Mouse (Mus musculus) hindbrain, embryonic 11.5 days (tissue): Measurements from ENCODE around the gene Atp13a3. TPM values are rescaled to one million over a fixed set of nuclear protein-coding genes. Genes with fewer than 3 reads are reported as not detected.
"Not testable (repeated sequence)": the region's sequence is repeated elsewhere in the genome, so short reads cannot be mapped to it uniquely, and the experiment has no call there.

Source experiments
- ATAC-seq: fragments of 200-750 bp; cut with Nextera tagmentation; 2 replicates; pipeline ENCODE4 v1.8.0; 2017; ENCODE audit warnings: mild to moderate bottlenecking, moderate TSS enrichment, moderate library complexity; ENCODE audit not compliant: low FRiP score
- DNase-seq: peaks from one replicate; pipeline ENCODE4 v3.0.0-alpha.2; 2015; ENCODE audit warnings: low spot score
- H3K27ac ChIP-seq: fragments of 300-500 bp; sonication (generic); 2 replicates; pipeline ENCODE4 v1.5.1; 2014; ENCODE audit warnings: mild to moderate bottlenecking, low read depth, low read length
- H3K27me3 ChIP-seq: fragments of 300-500 bp; sonication (generic); 2 replicates; pipeline ENCODE4 v1.6.1; 2014; ENCODE audit warnings: mild to moderate bottlenecking, low read length, moderate library complexity, mixed read lengths; ENCODE audit not compliant: control insufficient read depth, insufficient read depth
- H3K36me3 ChIP-seq: fragments of 300-500 bp; sonication (generic); 2 replicates; pipeline ENCODE4 v1.6.1; 2014; ENCODE audit warnings: mild to moderate bottlenecking, low read length, moderate library complexity, mixed read lengths; ENCODE audit not compliant: control insufficient read depth, insufficient read depth
- H3K4me1 ChIP-seq: fragments of 300-500 bp; sonication (generic); replicated peaks from 2 replicates; pipeline ENCODE4 v1.6.1; 2014; ENCODE audit warnings: low read length, mixed read lengths; ENCODE audit not compliant: control insufficient read depth, insufficient read depth
- H3K4me2 ChIP-seq: fragments of 300-500 bp; sonication (generic); replicated peaks from 2 replicates; pipeline ENCODE4 v1.6.1; 2014; ENCODE audit warnings: mild to moderate bottlenecking, low read depth, low read length
- H3K4me3 ChIP-seq: fragments of 300-500 bp; sonication (generic); 2 replicates; pipeline ENCODE4 v1.5.1; 2014; ENCODE audit warnings: low read depth, low read length
- H3K9ac ChIP-seq: fragments of 300-500 bp; sonication (generic); 2 replicates; pipeline ENCODE4 v1.6.1; 2014; ENCODE audit warnings: low read depth, low read length
- H3K9me3 ChIP-seq: fragments of 300-500 bp; sonication (generic); 2 replicates; pipeline ENCODE4 v1.6.1; 2016; ENCODE audit warnings: low read length; ENCODE audit not compliant: control insufficient read depth
- WGBS: fragments of 180-500 bp; shearing (Covaris S2); extraction: QIAGEN DNeasy Blood & Tissue Kit; methylation state at CpG from one replicate; pipeline ENCODE4 v1.1.7; 2014; 5-methylcytosine and 5-hydroxymethylcytosine counted together
- polyA plus RNA-seq: library from polyadenylated mRNA; unstranded; fragments of >200 nt; fragmentation: Nextera tagmentation; extraction: Ambion mirVana; gene quantifications from 2 replicates; pipeline ENCODE4 v1.2.1, GENCODE M21; 2014

Atp13a3 gene
- 10.3 and 12.6 TPM in 2 replicates for polyA plus RNA-seq

- WGBS: 75% methylated on average over 11 of the region's 11 CpGs
- Histone ChIP-seq H3K27me3 (no peaks in the 10 kb centered on the region), H3K9ac (no peak within 1 kb of the TSS), H3K4me2 (no peak within 1 kb of the TSS), H3K36me3 (no peaks in the 10 kb centered on the region), H3K9me3 (no peaks in the 10 kb centered on the region), H3K4me3 (no peak within 1 kb of the TSS), H3K27ac (no peak within 1 kb of the TSS), H3K4me1 (no peaks in the 10 kb centered on the region)
- DNase-seq (no peak), ATAC-seq (no peak)
These were observed at the start of gene Atp13a3 for GRCm38 (mm10) chr16:30405925-30406670. TSS of gene Atp13a3 (minus strand) at chr16:30405975.

GRCm38 (mm10) chr16:30453213-30453975 lies 47.6 kb upstream of the Atp13a3 start:
- H3K4me2 ChIP-seq: no peak overlapping the region
- H3K4me3 ChIP-seq: no peak overlapping the region
- H3K9ac ChIP-seq: no peak overlapping the region
- H3K9me3 ChIP-seq: no peaks in the 10 kb centered on the region
- H3K4me1 ChIP-seq: no peaks in the 10 kb centered on the region
- no peak for ATAC-seq
- H3K36me3 ChIP-seq: no peaks in the 10 kb centered on the region
- H3K27ac ChIP-seq: no peak overlapping the region
- H3K27me3 ChIP-seq: no peaks in the 10 kb centered on the region
- 87% methylated on average over 5 of the region's 5 CpGs for WGBS
- no peak for DNase-seq

GRCm38 (mm10) chr16:30451174-30451573 lies 45.4 kb upstream of the Atp13a3 start:
- H3K4me1 ChIP-seq, H3K9me3 ChIP-seq, H3K27ac ChIP-seq, ATAC-seq, H3K27me3 ChIP-seq, H3K9ac ChIP-seq, DNase-seq, H3K4me2 ChIP-seq, H3K4me3 ChIP-seq, H3K36me3 ChIP-seq: not testable (repeated sequence)
- WGBS: 93% methylated on average over 2 of the region's 2 CpGs

- H3K9me3 ChIP-seq: no peaks in the 10 kb centered on the region
- no peak overlapping the region for H3K4me3 ChIP-seq
- WGBS: 95% methylated on average over 1 of the region's 1 CpGs
- H3K9ac ChIP-seq: no peak overlapping the region
- H3K36me3 ChIP-seq: no peaks in the 10 kb centered on the region
- H3K27me3 ChIP-seq: no peaks in the 10 kb centered on the region
- no peaks in the 10 kb centered on the region for H3K4me1 ChIP-seq
- no peak overlapping the region for H3K4me2 ChIP-seq
- no peak overlapping the region for H3K27ac ChIP-seq
- DNase-seq (no peak), ATAC-seq (no peak)
These were observed 43.2 kb upstream of the Atp13a3 start for GRCm38 (mm10) chr16:30449017-30449416.

- no peak overlapping the region for H3K9ac ChIP-seq
- no peaks in the 10 kb centered on the region for H3K4me1 ChIP-seq
- no peaks in the 10 kb centered on the region for H3K27me3 ChIP-seq
- H3K36me3 ChIP-seq: no peaks in the 10 kb centered on the region
- ATAC-seq (no peak), DNase-seq (no peak)
- H3K9me3 ChIP-seq: no peaks in the 10 kb centered on the region
- no peak overlapping the region for H3K27ac ChIP-seq
- no peak overlapping the region for H3K4me3 ChIP-seq
- WGBS: 85% methylated on average over 3 of the region's 3 CpGs
- H3K4me2 ChIP-seq: no peak overlapping the region
These were observed 42.4 kb upstream of the Atp13a3 start for GRCm38 (mm10) chr16:30448169-30448568.

GRCm38 (mm10) chr16:30447642-30448041 lies 41.9 kb upstream of the Atp13a3 start:
- Histone ChIP-seq H3K36me3 (no peaks in the 10 kb centered on the region), H3K9me3 (no peaks in the 10 kb centered on the region), H3K9ac (no peak overlapping the region), H3K27ac (no peak overlapping the region), H3K4me2 (no peak overlapping the region), H3K27me3 (no peaks in the 10 kb centered on the region), H3K4me1 (no peaks in the 10 kb centered on the region), H3K4me3 (no peak overlapping the region)
- 80% methylated on average over 4 of the region's 4 CpGs for WGBS
- ATAC-seq (no peak), DNase-seq (no peak)

GRCm38 (mm10) chr16:30443411-30443810 lies 37.6 kb upstream of the Atp13a3 start:
- no peak for ATAC-seq

GRCm38 (mm10) chr16:30442451-30442850 lies 36.7 kb upstream of the Atp13a3 start:
- no peak overlapping the region for H3K4me2 ChIP-seq
- no peak for ATAC-seq
- H3K9ac ChIP-seq: no peak overlapping the region
- H3K4me3 ChIP-seq: no peak overlapping the region
- no peaks in the 10 kb centered on the region for H3K36me3 ChIP-seq
- H3K9me3 ChIP-seq: no peaks in the 10 kb centered on the region
- no peaks in the 10 kb centered on the region for H3K4me1 ChIP-seq
- H3K27me3 ChIP-seq: no peaks in the 10 kb centered on the region
- DNase-seq: no peak
- no peak overlapping the region for H3K27ac ChIP-seq
- WGBS: 84% methylated on average over 2 of the region's 2 CpGs

More at GRCm38 (mm10) chr16:30443411-30443810, 37.6 kb upstream of the Atp13a3 start:
- WGBS: 53% methylated on average over 8 of the region's 8 CpGs
- Histone ChIP-seq H3K27ac (no peak overlapping the region), H3K4me2 (no peak overlapping the region), H3K36me3 (no peaks in the 10 kb centered on the region), H3K9me3 (no peaks in the 10 kb centered on the region), H3K27me3 (no peaks in the 10 kb centered on the region), H3K4me1 (no peaks in the 10 kb centered on the region), H3K9ac (no peak overlapping the region), H3K4me3 (no peak overlapping the region)
- DNase-seq: no peak

- Histone ChIP-seq H3K9me3 (no peaks in the 10 kb centered on the region), H3K4me3 (no peak overlapping the region), H3K27ac (no peak overlapping the region), H3K9ac (no peak overlapping the region), H3K27me3 (no peaks in the 10 kb centered on the region), H3K4me2 (no peak overlapping the region), H3K4me1 (no peaks in the 10 kb centered on the region), H3K36me3 (no peaks in the 10 kb centered on the region)
- 89% methylated on average over 4 of the region's 4 CpGs for WGBS
- ATAC-seq (no peak), DNase-seq (no peak)
These were observed 35.6 kb upstream of the Atp13a3 start for GRCm38 (mm10) chr16:30441409-30441808.
